Mouse (Mus musculus) subcutaneous adipose tissue, adult 2 months (tissue): ENCODE results near the gene Ncan. TPM values are rescaled to one million over a fixed set of nuclear protein-coding genes. Genes with fewer than 3 reads are reported as not detected.

Experiments
- polyA plus RNA-seq: library from polyadenylated mRNA; depleted of rRNA; stranded (reverse); fragments of >200 nt; gene quantifications from 2 replicates; pipeline ENCODE4 v1.2.3, GENCODE M21; 2012; ENCODE audit warnings: low replicate concordance; rRNA removed

Gene Ncan
- polyA plus RNA-seq, result 0.50 and 3.3 TPM in 2 replicates

GRCm38 (mm10) chr8:70120667-70121066 lies at the start of gene Ncan:
Gene Ncan (minus strand): TSS chr8:70120873.

GRCm38 (mm10) chr8:70139026-70139857 lies 18.6 kb upstream of the Ncan start, which contains the start of the genes Rfxank, Borcs8 and Mef2b:
Gene Rfxank (minus strand): TSS chr8:70139154.
Gene Borcs8 (plus strand): TSS chr8:70139499.
Gene Mef2b (plus strand): TSS chr8:70139711.

GRCm38 (mm10) chr8:70131166-70131883 lies 10.7 kb upstream of the Ncan start, which contains the start of gene Nr2c2ap:
Gene Nr2c2ap (plus strand): TSS chr8:70131333.

GRCm38 (mm10) chr8:70083285-70083684 lies 37.4 kb downstream of the Ncan start, which contains the start of gene Hapln4:
Gene Hapln4 (plus strand): TSS chr8:70083457.

GRCm38 (mm10) chr8:70072441-70073069 lies 48.1 kb downstream of the Ncan start, which contains the start of gene Tm6sf2:
Gene Tm6sf2 (plus strand): TSS chr8:70072924.

Other genes with a start within 250 kb of the Ncan start
- 0.07 and 0.41 TPM in 2 replicates for gene Cilp2, start 233.2 kb downstream of the Ncan start, polyA plus RNA-seq
- gene Tssk6, start 218.7 kb downstream of the Ncan start, polyA plus RNA-seq, result 0.56 and 1.2 TPM in 2 replicates
- 124 and 130 TPM in 2 replicates for gene Ndufa13, start 218.3 kb downstream of the Ncan start, polyA plus RNA-seq
- gene Yjefn3, start 218.2 kb downstream of the Ncan start, polyA plus RNA-seq, result 3.1 and 5.2 TPM in 2 replicates
- 50.7 and 79.7 TPM in 2 replicates for gene Gatad2a, start 124.5 kb downstream of the Ncan start, polyA plus RNA-seq
- 76.7 and 101 TPM in 2 replicates for gene Mau2, start 78.1 kb downstream of the Ncan start, polyA plus RNA-seq
- 10.8 and 14.6 TPM in 2 replicates for gene Sugp1, start 78.1 kb downstream of the Ncan start, polyA plus RNA-seq
- 3.2 and 4.2 TPM in 2 replicates for gene Tm6sf2, start 47.9 kb downstream of the Ncan start, polyA plus RNA-seq
- 0.42 and 0.92 TPM in 2 replicates for gene Hapln4, start 37.4 kb downstream of the Ncan start, polyA plus RNA-seq
- gene Nr2c2ap, start 10.5 kb upstream of the Ncan start, polyA plus RNA-seq, result 18.9 and 21.9 TPM in 2 replicates
- 27.5 and 30.0 TPM in 2 replicates for gene Rfxank, start 18.3 kb upstream of the Ncan start, polyA plus RNA-seq
- gene Borcs8, start 18.6 kb upstream of the Ncan start, polyA plus RNA-seq, result 105 and 114 TPM in 2 replicates
- 0.32 and 0.39 TPM in 2 replicates for gene Mef2b, start 18.8 kb upstream of the Ncan start, polyA plus RNA-seq
- 123 and 138 TPM in 2 replicates for gene Tmem161a, start 51.5 kb upstream of the Ncan start, polyA plus RNA-seq
- gene Slc25a42, start 91.4 kb upstream of the Ncan start, polyA plus RNA-seq, result 41.2 and 60.9 TPM in 2 replicates
- gene Sugp2, start 113.4 kb upstream of the Ncan start, polyA plus RNA-seq, result 37.0 and 50.6 TPM in 2 replicates
- 28.9 TPM in 2 replicates for gene Armc6, start 113.6 kb upstream of the Ncan start, polyA plus RNA-seq
- gene Homer3, start 162.0 kb upstream of the Ncan start, polyA plus RNA-seq, result 41.4 and 54.4 TPM in 2 replicates
- gene Ddx49, start 181.6 kb upstream of the Ncan start, polyA plus RNA-seq, result 39.0 and 64.2 TPM in 2 replicates
- gene Cope, start 181.6 kb upstream of the Ncan start, polyA plus RNA-seq, result 327 and 352 TPM in 2 replicates
- 1.3 and 8.5 TPM in 2 replicates for gene Cers1, start 194.9 kb upstream of the Ncan start, polyA plus RNA-seq
- 0.53 and 1.3 TPM in 2 replicates for gene Gdf1, start 208.9 kb upstream of the Ncan start, polyA plus RNA-seq
- 24.6 and 43.5 TPM in 2 replicates for gene Upf1, start 232.4 kb upstream of the Ncan start, polyA plus RNA-seq